Mouse (Mus musculus): Measurements from ENCODE around the gene Irf2bp1. TPM values are rescaled to one million over a fixed set of nuclear protein-coding genes. Genes with fewer than 3 reads are reported as not detected.

Irf2bp1 gene
- 10 to 100 TPM; 36.8 to 44.3 TPM for total RNA-seq (2021)
- polyA plus RNA-seq (2012; rRNA removed) = 74.8 and 78.3 TPM in 2 replicates
- long read RNA-seq, transcript Irf2bp1-201 (1 exons, 2,734 nt) = major isoform, 101 of 102 reads
- long read RNA-seq, partial matches to known transcripts = 0 of 102 reads
- long read RNA-seq, other reads (novel, unspliced or antisense) = 1 of 102 reads

- DNase-seq = peak; percentile 95
Observed at GRCm38 (mm10) chr7:19003902-19004630, at the start of gene Irf2bp1. TSS of gene Irf2bp1 (plus strand) at chr7:19004044.

GRCm38 (mm10) chr7:18957569-18958383 lies 46.1 kb upstream of the Irf2bp1 start:
- DNase-seq = peak; percentile 88

GRCm38 (mm10) chr7:18958384-18958766 lies 45.5 kb upstream of the Irf2bp1 start:
- no peak for DNase-seq

GRCm38 (mm10) chr7:18959446-18959845 lies 44.4 kb upstream of the Irf2bp1 start:
- DNase-seq = peak; percentile 39

GRCm38 (mm10) chr7:18962171-18962792 lies 41.6 kb upstream of the Irf2bp1 start:
- DNase-seq = no peak

- DNase-seq = no peak
Observed at GRCm38 (mm10) chr7:18962795-18963194, 41.0 kb upstream of the Irf2bp1 start.

GRCm38 (mm10) chr7:18963294-18963843 lies 40.5 kb upstream of the Irf2bp1 start:
- no peak for DNase-seq

- no peak for DNase-seq
Observed at GRCm38 (mm10) chr7:18965312-18965711, 38.5 kb upstream of the Irf2bp1 start.

GRCm38 (mm10) chr7:18967603-18968002 lies 36.2 kb upstream of the Irf2bp1 start:
- no peak for DNase-seq

- no peak for DNase-seq
Observed at GRCm38 (mm10) chr7:18970956-18971355, 32.9 kb upstream of the Irf2bp1 start.

- no peak for DNase-seq
Observed at GRCm38 (mm10) chr7:18978381-18978780, 25.5 kb upstream of the Irf2bp1 start.

- no peak for DNase-seq
Observed at GRCm38 (mm10) chr7:18986503-18986902, 17.3 kb upstream of the Irf2bp1 start.

GRCm38 (mm10) chr7:18987100-18987499 lies 16.7 kb upstream of the Irf2bp1 start, which contains the start of gene Nanos2:
TSS of gene Nanos2 (plus strand) at chr7:18987400.
- no peak for DNase-seq

GRCm38 (mm10) chr7:18987747-18988146 lies 16.1 kb upstream of the Irf2bp1 start:
- no peak for DNase-seq

- DNase-seq = no peak
Observed at GRCm38 (mm10) chr7:18988780-18989179, 15.1 kb upstream of the Irf2bp1 start.

- no peak for DNase-seq
Observed at GRCm38 (mm10) chr7:18989995-18990394, 13.8 kb upstream of the Irf2bp1 start.

GRCm38 (mm10) chr7:18990601-18991295 lies 13.1 kb upstream of the Irf2bp1 start, which contains the start of gene Mypop:
TSS of gene Mypop (plus strand) at chr7:18991245.
- peak; percentile 99 for DNase-seq

- DNase-seq = peak; percentile 51
Observed at GRCm38 (mm10) chr7:18991660-18992293, 12.1 kb upstream of the Irf2bp1 start.

- peak; percentile 52 for DNase-seq
Observed at GRCm38 (mm10) chr7:18992294-18992675, 11.6 kb upstream of the Irf2bp1 start.

- no peak for DNase-seq
Observed at GRCm38 (mm10) chr7:18993036-18993435, 10.8 kb upstream of the Irf2bp1 start.

- no peak for DNase-seq
Observed at GRCm38 (mm10) chr7:18998835-18999234, 5.0 kb upstream of the Irf2bp1 start.
